Mouse (Mus musculus) ES-Bruce4 (cell line): ENCODE data around the gene A630095N17Rik.

ENCODE experiments used
- EP300 ChIP-seq: IDR thresholded peaks from 2 replicates; pipeline ENCODE4 v1.6.1; 2011; ENCODE audit warnings: low read depth, low read length; ENCODE audit not compliant: insufficient read depth
- POLR2A ChIP-seq: IDR thresholded peaks from one replicate; pipeline ENCODE4 v1.8.1; 2011; ENCODE audit warnings: low read length; ENCODE audit not compliant: insufficient read depth

DNA sequence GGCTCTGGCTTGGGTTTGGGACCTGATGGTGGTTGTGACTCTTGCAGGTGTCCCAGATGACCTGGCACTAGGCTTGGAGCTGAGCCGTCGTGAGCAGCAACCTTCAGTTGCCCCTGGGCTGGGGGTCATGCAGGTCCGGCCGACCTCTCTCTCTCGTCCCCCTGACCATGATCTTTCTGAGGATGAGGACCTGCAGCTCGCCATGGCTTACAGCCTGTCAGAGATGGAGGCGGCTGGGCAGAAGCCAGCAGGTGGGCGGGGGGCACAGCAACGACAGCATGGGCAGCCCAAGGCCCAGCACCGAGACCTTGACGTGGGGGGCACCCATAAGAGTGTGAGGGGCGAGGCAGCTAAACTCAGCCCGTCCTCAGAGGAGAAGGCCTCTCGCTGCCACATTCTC lies 11.5 kb upstream of the A630095N17Rik start:
- TF ChIP-seq POLR2A (no peak), EP300 (no peak)
